Mouse (Mus musculus): ENCODE measurements at regions not wholly inside any gene's neighbourhood (a gene's known extent, or its start where the extent isn't known, plus 50 kb on each side); places are given as distances from the start of the nearest gene placed in this dataset.
"Not testable (repeated sequence)": the region's sequence is repeated elsewhere in the genome, so short reads cannot be mapped to it uniquely, and the experiment has no call there.

DNA sequence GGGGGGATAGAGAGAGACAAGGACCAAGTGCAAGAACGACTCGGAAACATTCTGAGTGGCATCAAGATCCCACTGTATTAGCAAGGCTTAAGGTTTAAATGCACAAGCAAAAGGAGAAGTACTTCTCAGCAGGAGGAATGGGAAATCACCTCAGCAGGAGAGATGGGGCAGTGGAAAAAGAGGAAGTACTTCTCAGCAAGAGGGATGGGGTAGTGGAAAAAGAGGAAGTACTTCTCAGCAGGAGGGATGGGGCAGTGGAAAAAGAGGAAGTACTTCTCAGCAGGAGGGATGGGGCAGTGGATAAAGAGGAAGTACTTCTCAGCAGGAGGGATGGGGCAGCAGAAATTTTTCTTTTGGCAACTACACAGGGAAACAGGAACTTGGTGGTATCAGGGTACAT is 340.8 kb upstream of the Tbl1xr1 start:
- H3K4me3 ChIP-seq (replicated peaks; ENCODE audit: low read length); H3K9ac ChIP-seq (ENCODE audit: low read length); H3K9me3 ChIP-seq (replicated peaks; ENCODE audit: control insufficient read depth, low read length); H3K4me2 ChIP-seq (ENCODE audit: low read depth, low read length); H3K4me1 ChIP-seq (ENCODE audit: control insufficient read depth, insufficient read depth, low read length); H3K36me3 ChIP-seq (ENCODE audit: control insufficient read depth, insufficient read depth, low read length); H3K27me3 ChIP-seq (ENCODE audit: control insufficient read depth, insufficient read depth, low read length); H3K27ac ChIP-seq (ENCODE audit: low read length); ATAC-seq (ENCODE audit: insufficient read depth, low FRiP score): not testable (repeated sequence)
- WGBS: 93% methylated on average over 2 of the region's 2 CpGs

DNA sequence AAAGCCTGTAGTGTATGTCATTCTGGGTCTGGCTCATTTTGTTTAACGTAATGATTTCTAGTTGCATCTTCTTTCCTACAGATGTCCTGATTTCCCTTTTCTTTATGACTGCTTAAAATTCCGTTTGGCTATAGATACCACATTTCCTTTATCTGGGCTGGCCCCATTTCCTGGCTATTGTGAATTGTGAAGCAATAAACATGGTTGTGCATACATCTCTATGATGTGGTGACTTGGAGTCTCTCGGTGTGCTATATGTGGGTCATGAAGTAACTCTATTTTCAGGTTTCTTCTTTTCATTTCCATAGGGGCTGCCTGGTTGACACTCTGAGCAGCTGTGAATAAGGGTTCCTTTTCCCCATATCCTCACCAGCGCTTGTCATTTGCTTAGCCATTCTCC is 336.7 kb upstream of the Tbl1xr1 start:
- Histone ChIP-seq H3K4me1 (ENCODE audit: control insufficient read depth, insufficient read depth, low read length) (no peaks in the 10 kb centered on the region), H3K27me3 (ENCODE audit: control insufficient read depth, insufficient read depth, low read length) (no peaks in the 10 kb centered on the region), H3K27ac (ENCODE audit: low read length) (no peak overlapping the region), H3K9me3 (replicated peaks; ENCODE audit: control insufficient read depth, low read length) (no peaks in the 10 kb centered on the region), H3K36me3 (ENCODE audit: control insufficient read depth, insufficient read depth, low read length) (no peaks in the 10 kb centered on the region), H3K4me2 (ENCODE audit: low read depth, low read length) (no peak overlapping the region), H3K4me3 (replicated peaks; ENCODE audit: low read length) (no peak overlapping the region), H3K9ac (ENCODE audit: low read length) (no peak overlapping the region)
- WGBS: 71% methylated on average over 4 of the region's 4 CpGs
- no peak for ATAC-seq (ENCODE audit: insufficient read depth, low FRiP score)

DNA sequence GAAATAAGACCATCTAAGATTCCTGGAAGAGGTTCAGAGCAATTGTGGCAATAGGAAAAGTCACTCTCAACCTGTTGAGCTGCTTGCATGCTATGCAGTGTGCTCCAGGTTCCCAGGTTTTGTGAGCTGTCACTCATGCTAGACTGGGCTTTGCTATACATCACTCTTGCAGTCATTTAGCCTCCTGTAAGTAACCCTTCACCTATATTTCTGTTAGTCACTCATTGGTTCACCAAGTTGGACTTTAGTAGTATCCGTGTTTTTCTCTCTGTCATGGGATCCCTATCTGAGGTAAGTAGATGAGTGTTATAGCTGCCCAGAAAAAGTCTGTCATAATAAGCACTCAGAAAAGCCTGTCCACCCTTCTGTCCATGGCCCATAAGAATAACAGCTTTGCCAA is 332.3 kb upstream of the Tbl1xr1 start:
- no peak overlapping the region for H3K4me3 ChIP-seq (replicated peaks; ENCODE audit: low read length)
- no peaks in the 10 kb centered on the region for H3K27me3 ChIP-seq (ENCODE audit: control insufficient read depth, insufficient read depth, low read length)
- H3K4me1 ChIP-seq (ENCODE audit: control insufficient read depth, insufficient read depth, low read length): no peaks in the 10 kb centered on the region
- no peaks in the 10 kb centered on the region for H3K9me3 ChIP-seq (replicated peaks; ENCODE audit: control insufficient read depth, low read length)
- no peak overlapping the region for H3K27ac ChIP-seq (ENCODE audit: low read length)
- 91% methylated on average over 1 of the region's 1 CpGs for WGBS
- no peak overlapping the region for H3K4me2 ChIP-seq (ENCODE audit: low read depth, low read length)
- ATAC-seq (ENCODE audit: insufficient read depth, low FRiP score): no peak
- no peak overlapping the region for H3K9ac ChIP-seq (ENCODE audit: low read length)
- no peaks in the 10 kb centered on the region for H3K36me3 ChIP-seq (ENCODE audit: control insufficient read depth, insufficient read depth, low read length)

GRCm38 (mm10) chr3:21760516-21761218 is 315.8 kb upstream of the Tbl1xr1 start:
- H3K27ac ChIP-seq (ENCODE audit: low read length): no peak overlapping the region
- H3K36me3 ChIP-seq (ENCODE audit: control insufficient read depth, insufficient read depth, low read length): no peaks in the 10 kb centered on the region
- no peak overlapping the region for H3K9ac ChIP-seq (ENCODE audit: low read length)
- no peaks in the 10 kb centered on the region for H3K4me1 ChIP-seq (ENCODE audit: control insufficient read depth, insufficient read depth, low read length)
- H3K4me3 ChIP-seq (replicated peaks; ENCODE audit: low read length): no peak overlapping the region
- no peak overlapping the region for H3K4me2 ChIP-seq (ENCODE audit: low read depth, low read length)
- H3K9me3 ChIP-seq (replicated peaks; ENCODE audit: control insufficient read depth, low read length): no peaks in the 10 kb centered on the region
- H3K27me3 ChIP-seq (ENCODE audit: control insufficient read depth, insufficient read depth, low read length): no peaks in the 10 kb centered on the region
- WGBS: 52% methylated on average over 2 of the region's 2 CpGs
- ATAC-seq (ENCODE audit: insufficient read depth, low FRiP score): no peak

DNA sequence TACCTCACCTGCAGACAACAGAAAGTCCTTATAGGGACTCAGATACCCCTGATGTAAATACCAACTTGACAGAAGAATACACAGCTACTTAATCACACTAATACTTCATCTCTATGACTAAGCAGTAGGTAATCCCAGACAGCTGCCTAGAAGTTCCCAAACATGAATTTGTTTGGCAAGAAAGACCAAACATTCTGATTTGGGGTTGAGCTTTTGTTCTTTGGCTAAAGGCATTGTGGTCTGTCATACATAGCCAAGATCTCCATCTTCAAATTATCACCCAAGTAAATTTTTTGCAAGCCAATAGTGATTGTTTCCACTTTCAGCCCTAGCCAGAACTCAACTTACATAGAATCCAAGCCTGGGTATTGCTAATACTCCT is 315.2 kb upstream of the Tbl1xr1 start:
- H3K4me1 ChIP-seq (ENCODE audit: control insufficient read depth, insufficient read depth, low read length): no peaks in the 10 kb centered on the region
- H3K9me3 ChIP-seq (replicated peaks; ENCODE audit: control insufficient read depth, low read length): no peaks in the 10 kb centered on the region
- H3K27ac ChIP-seq (ENCODE audit: low read length): no peak overlapping the region
- no peak overlapping the region for H3K4me3 ChIP-seq (replicated peaks; ENCODE audit: low read length)
- no peak for ATAC-seq (ENCODE audit: insufficient read depth, low FRiP score)
- H3K36me3 ChIP-seq (ENCODE audit: control insufficient read depth, insufficient read depth, low read length): no peaks in the 10 kb centered on the region
- no peaks in the 10 kb centered on the region for H3K27me3 ChIP-seq (ENCODE audit: control insufficient read depth, insufficient read depth, low read length)
- H3K9ac ChIP-seq (ENCODE audit: low read length): no peak overlapping the region
- H3K4me2 ChIP-seq (ENCODE audit: low read depth, low read length): no peak overlapping the region

- no peak for ATAC-seq (ENCODE audit: insufficient read depth, low FRiP score)
- Histone ChIP-seq H3K27ac (ENCODE audit: low read length) (no peak overlapping the region), H3K4me1 (ENCODE audit: control insufficient read depth, insufficient read depth, low read length) (no peaks in the 10 kb centered on the region), H3K4me3 (replicated peaks; ENCODE audit: low read length) (no peak overlapping the region), H3K9me3 (replicated peaks; ENCODE audit: control insufficient read depth, low read length) (no peaks in the 10 kb centered on the region), H3K4me2 (ENCODE audit: low read depth, low read length) (no peak overlapping the region), H3K36me3 (ENCODE audit: control insufficient read depth, insufficient read depth, low read length) (no peaks in the 10 kb centered on the region), H3K9ac (ENCODE audit: low read length) (no peak overlapping the region), H3K27me3 (ENCODE audit: control insufficient read depth, insufficient read depth, low read length) (no peaks in the 10 kb centered on the region)
- WGBS: 72% methylated on average over 3 of the region's 3 CpGs
Measured at GRCm38 (mm10) chr3:21761909-21762308, 314.5 kb upstream of the Tbl1xr1 start.

DNA sequence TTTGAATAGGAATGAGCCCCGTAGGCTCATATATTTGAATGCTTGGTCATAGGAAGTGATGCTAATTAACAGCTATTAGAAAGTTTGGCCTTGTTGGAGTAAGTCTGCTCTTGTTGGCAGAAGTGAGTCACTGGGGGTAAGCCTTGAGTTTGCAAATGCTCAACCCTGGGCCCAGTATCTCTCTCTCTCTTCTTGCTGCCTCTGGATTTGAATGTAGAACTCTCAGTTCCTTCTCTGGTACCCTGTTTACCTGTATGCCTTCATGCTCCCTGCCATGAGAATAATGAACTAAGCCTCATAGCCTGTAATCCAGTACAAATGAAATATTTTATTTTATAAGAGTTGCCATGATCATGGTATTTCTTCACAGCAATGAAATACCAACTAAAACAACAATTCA is 308.4 kb upstream of the Tbl1xr1 start:
- no peak overlapping the region for H3K4me2 ChIP-seq (ENCODE audit: low read depth, low read length)
- H3K9me3 ChIP-seq (replicated peaks; ENCODE audit: control insufficient read depth, low read length): no peaks in the 10 kb centered on the region
- no peaks in the 10 kb centered on the region for H3K27me3 ChIP-seq (ENCODE audit: control insufficient read depth, insufficient read depth, low read length)
- H3K4me1 ChIP-seq (ENCODE audit: control insufficient read depth, insufficient read depth, low read length): no peaks in the 10 kb centered on the region
- no peak overlapping the region for H3K27ac ChIP-seq (ENCODE audit: low read length)
- ATAC-seq (ENCODE audit: insufficient read depth, low FRiP score): no peak
- WGBS: 90% methylated on average over 1 of the region's 1 CpGs
- H3K36me3 ChIP-seq (ENCODE audit: control insufficient read depth, insufficient read depth, low read length): no peaks in the 10 kb centered on the region
- no peak overlapping the region for H3K4me3 ChIP-seq (replicated peaks; ENCODE audit: low read length)
- H3K9ac ChIP-seq (ENCODE audit: low read length): no peak overlapping the region

DNA sequence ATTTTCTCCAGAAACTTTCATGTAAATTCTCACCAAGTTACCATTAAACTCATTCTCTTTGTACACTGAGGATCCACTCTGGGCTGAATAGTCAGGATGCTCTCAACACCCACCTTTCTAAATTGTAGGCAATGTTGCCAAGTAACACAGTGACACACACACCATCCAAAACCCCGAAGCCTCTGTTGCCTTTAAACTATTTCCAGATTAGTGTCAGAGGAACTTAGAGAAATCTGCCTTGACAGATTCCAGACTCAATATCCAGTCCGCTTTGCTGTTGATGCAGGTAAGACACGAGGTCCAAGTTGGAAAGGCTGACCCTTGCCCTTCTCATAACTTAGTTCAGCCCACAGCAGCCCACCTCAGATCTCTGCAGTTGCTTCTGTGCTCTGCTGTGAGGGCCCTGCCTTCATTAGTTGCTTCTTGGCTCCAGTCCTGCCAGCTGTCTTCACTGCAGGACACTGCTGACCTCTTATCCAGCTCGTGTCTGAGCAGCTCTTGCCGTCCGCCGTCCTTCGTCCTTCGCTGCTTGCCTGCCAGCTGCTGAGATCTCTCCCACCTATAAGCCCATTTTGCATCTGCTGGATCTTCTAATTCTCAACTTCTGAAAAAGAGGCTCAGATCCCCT is 306.4 kb upstream of the Tbl1xr1 start:
- H3K4me3 ChIP-seq (replicated peaks; ENCODE audit: low read length): no peak overlapping the region
- no peaks in the 10 kb centered on the region for H3K9me3 ChIP-seq (replicated peaks; ENCODE audit: control insufficient read depth, low read length)
- H3K4me1 ChIP-seq (ENCODE audit: control insufficient read depth, insufficient read depth, low read length): no peaks in the 10 kb centered on the region
- H3K9ac ChIP-seq (ENCODE audit: low read length): no peak overlapping the region
- no peaks in the 10 kb centered on the region for H3K27me3 ChIP-seq (ENCODE audit: control insufficient read depth, insufficient read depth, low read length)
- no peak overlapping the region for H3K27ac ChIP-seq (ENCODE audit: low read length)
- H3K4me2 ChIP-seq (ENCODE audit: low read depth, low read length): no peak overlapping the region
- 50% methylated on average over 9 of the region's 9 CpGs for WGBS
- no peaks in the 10 kb centered on the region for H3K36me3 ChIP-seq (ENCODE audit: control insufficient read depth, insufficient read depth, low read length)
- ATAC-seq (ENCODE audit: insufficient read depth, low FRiP score): no peak

DNA sequence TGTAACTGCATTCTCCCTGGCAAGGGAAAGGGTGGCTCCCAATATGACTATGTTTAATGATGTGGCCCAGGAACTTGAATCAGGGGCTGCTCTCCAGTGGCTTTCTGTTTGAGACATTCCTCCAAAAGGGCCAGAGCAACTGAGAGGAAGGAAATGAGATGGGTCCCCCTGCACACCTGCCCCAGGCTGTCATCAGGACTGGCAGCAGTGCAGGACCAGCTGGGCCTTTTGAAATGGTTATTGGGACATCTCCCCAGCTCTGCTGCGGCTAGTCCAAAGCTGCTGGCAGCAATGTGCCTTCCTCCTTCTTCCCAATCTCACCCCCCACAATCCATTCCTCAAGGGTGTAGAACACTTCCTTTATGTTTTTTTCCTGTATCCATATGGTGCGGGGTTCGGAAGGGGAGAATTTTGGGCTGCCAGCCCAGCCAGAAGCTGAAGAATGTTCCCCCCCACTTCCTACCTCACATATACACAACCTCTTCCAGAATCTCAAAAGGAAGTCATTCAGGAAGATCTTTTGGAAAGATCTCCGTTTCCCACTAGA is 304.6 kb upstream of the Tbl1xr1 start:
- no peak overlapping the region for H3K4me2 ChIP-seq (ENCODE audit: low read depth, low read length)
- no peaks in the 10 kb centered on the region for H3K27me3 ChIP-seq (ENCODE audit: control insufficient read depth, insufficient read depth, low read length)
- no peak for ATAC-seq (ENCODE audit: insufficient read depth, low FRiP score)
- no peak overlapping the region for H3K27ac ChIP-seq (ENCODE audit: low read length)
- no peaks in the 10 kb centered on the region for H3K4me1 ChIP-seq (ENCODE audit: control insufficient read depth, insufficient read depth, low read length)
- 72% methylated on average over 4 of the region's 4 CpGs for WGBS
- H3K4me3 ChIP-seq (replicated peaks; ENCODE audit: low read length): no peak overlapping the region
- no peak overlapping the region for H3K9ac ChIP-seq (ENCODE audit: low read length)
- H3K9me3 ChIP-seq (replicated peaks; ENCODE audit: control insufficient read depth, low read length): no peaks in the 10 kb centered on the region
- no peaks in the 10 kb centered on the region for H3K36me3 ChIP-seq (ENCODE audit: control insufficient read depth, insufficient read depth, low read length)

Data from stomach, embryonic 16.5 days (tissue).